Mouse (Mus musculus): Measurements from ENCODE around the gene Pola2. TPM values are rescaled to one million over a fixed set of nuclear protein-coding genes. Genes with fewer than 3 reads are reported as not detected.
A peak's percentile ranks its signal among the peaks of the same experiment; 100 is the strongest.

Gene Pola2
- total RNA-seq, 2 experiments from 2014 or later, result 3.8 to 5.6 TPM

GRCm38 (mm10) chr19:5940656-5941055 lies 23.3 kb downstream of the Pola2 start:
- intact Hi-C loops (cut with DNase I), result no loop called here
- no peak for DNase-seq (ENCODE audit: low spot score in 2 of 2)

- peak in 1 of 2 experiments; percentile 26 for DNase-seq (ENCODE audit: low spot score in 2 of 2)
- intact Hi-C loops (cut with DNase I), result no loop called here
These were observed 23.8 kb downstream of the Pola2 start for GRCm38 (mm10) chr19:5940173-5940572.

DNA sequence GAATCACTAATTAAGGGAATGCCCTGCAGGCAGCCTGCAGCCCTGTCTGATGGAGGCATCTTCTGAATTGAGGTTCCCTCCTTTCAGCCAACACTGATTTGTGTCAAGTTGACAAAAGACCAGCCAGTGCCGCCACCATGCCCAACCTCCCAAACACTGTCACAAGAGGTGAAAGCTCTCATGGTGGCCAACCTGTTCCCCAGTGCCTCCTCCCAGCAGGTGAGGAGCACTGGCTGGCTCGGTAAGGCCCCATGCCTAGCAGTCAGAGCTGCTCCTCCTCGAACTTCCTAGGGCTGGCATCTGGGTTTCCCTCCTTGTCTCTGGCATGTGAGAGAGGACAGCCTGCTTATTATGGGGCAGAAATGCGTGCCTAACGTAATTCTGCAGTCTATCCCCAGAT lies 24.3 kb downstream of the Pola2 start:
- intact Hi-C loops (cut with DNase I), result no loop called here
- DNase-seq (ENCODE audit: low spot score in 2 of 2), result no peak

- intact Hi-C loops (cut with DNase I), result no loop called here
- DNase-seq (ENCODE audit: low spot score in 2 of 2), result no peak
These were observed 25.5 kb downstream of the Pola2 start for GRCm38 (mm10) chr19:5938516-5938915.

- no peak for DNase-seq (ENCODE audit: low spot score in 2 of 2)
- intact Hi-C loops (cut with DNase I), result no loop called here
These were observed 26.1 kb downstream of the Pola2 start for GRCm38 (mm10) chr19:5937836-5938406.

GRCm38 (mm10) chr19:5937095-5937835 lies 26.7 kb downstream of the Pola2 start:
- DNase-seq (ENCODE audit: low spot score in 2 of 2), result no peak
- intact Hi-C loops (cut with DNase I), result no loop called here

DNA sequence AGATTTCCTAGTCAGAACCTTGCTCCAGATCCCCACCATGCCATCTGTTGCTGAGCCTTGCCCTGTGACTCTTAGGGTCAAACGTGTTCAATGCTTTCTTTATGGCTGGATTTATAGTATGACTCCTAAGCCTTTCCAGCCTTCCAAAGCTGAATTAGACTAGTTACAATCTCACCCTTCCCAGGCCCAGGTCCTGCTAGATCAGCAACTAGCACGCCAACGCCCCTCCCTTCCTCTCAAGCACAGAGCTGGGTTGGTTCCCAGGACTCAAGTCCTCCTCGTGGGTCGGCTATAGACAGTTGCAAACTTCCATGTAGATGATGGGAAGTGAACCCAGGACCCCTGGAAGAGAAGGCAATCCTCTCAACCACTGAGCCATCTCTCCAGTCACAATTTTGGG lies 28.3 kb downstream of the Pola2 start:
- intact Hi-C loops (cut with DNase I), result no loop called here
- no peak for DNase-seq (ENCODE audit: low spot score in 2 of 2)

DNA sequence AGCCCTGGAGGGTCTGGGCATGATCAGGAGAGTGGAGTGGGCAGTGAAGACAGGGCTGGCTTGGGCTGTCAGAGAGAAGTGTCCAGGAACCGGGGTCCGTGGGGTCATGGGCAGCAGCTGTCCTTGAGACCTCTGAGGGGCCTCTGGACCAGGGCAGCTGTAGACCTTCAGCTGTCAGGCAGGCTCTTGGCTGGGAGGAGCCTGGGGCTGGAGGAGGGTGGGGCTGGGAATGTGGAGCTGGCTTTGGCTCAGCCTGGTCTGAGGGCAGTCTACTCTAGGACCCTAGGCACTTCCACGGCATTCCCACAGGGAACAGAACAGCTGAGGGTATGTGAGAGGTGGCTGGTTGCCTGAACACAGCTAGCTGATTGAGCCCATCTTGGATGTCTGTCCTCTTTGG lies 28.7 kb downstream of the Pola2 start:
- intact Hi-C loops (cut with DNase I), result no loop called here
- no peak for DNase-seq (ENCODE audit: low spot score in 2 of 2)

GRCm38 (mm10) chr19:5929634-5930596 lies 34.1 kb downstream of the Pola2 start:
- intact Hi-C loops (cut with DNase I), result no loop called here
- DNase-seq (ENCODE audit: low spot score in 2 of 2), result no peak

- DNase-seq (ENCODE audit: low spot score in 2 of 2), result no peak
- intact Hi-C loops (cut with DNase I), result no loop called here
These were observed 35.5 kb downstream of the Pola2 start for GRCm38 (mm10) chr19:5928546-5928945.

DNA sequence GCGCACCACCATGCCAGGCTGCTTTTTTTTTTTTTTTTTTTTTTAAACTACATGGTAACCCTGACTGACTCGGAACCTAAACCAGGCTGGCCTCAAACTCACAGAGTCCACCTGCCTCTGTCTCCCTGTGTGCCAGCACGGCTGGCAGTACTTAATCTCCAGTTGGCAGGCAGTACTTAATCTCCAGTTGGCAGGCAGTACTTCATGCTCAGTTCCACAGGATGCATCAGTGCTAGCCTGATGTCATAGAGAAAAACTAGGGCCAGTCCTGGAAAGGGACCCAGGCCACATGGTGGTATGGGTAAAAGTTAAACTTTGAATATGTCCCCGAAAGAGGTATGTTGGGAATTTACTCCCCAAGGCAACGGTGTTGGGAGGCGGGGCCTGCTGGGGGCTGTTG lies 35.9 kb downstream of the Pola2 start:
- DNase-seq (ENCODE audit: low spot score in 2 of 2), result no peak
- intact Hi-C loops (cut with DNase I), result no loop called here

- DNase-seq (ENCODE audit: low spot score in 2 of 2), result no peak
- intact Hi-C loops (cut with DNase I), result no loop called here
These were observed 36.5 kb downstream of the Pola2 start for GRCm38 (mm10) chr19:5927532-5927931.

DNA sequence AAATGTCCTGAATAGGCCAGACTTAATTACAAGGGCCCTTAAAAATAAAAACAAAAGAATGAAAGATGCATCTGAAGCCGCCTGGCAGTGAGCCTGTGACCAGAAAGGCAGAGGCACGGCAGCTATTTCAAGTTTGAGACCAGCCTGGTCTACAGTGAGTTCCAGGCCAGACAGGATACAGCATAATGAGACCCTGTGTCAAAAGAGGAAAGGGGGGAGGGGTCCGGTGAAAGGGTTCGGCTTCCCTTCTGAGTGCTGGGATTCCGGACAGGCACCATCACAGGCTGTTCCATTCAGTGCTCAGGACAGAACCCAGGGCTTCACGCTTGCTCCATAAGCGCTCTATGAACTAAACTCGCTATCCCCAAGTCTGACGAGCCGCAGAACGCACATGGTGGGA lies 37.0 kb downstream of the Pola2 start:
- intact Hi-C loops (cut with DNase I), result no loop called here
- DNase-seq (ENCODE audit: low spot score in 2 of 2), result no peak

DNA sequence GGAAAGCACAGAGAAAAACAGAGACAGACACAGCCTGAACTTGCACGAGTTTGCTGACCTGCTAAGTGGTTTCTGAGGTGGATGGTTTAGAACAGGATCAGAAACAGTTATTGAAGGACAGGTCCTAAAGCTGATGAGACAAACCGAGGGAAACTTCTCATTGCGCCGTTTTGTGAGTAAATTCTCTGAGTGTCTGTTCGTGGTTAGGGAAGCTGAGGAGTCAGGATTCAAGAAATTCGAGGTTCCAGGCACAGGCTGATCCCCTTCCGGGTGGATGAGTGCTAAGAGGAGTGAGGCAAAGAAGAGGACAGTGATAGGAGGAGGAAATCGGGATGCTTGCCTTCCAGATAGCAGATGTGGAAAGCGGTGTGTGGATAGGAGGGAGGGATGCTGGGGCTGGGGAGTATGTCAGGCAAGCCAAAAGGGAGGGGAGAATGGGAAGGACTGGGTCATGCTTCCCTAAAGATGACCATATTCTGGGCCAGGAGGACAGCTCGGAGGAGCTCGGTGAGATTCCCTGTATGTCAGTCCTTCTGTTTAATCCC lies 38.6 kb downstream of the Pola2 start:
- intact Hi-C loops (cut with DNase I), result loop anchor here (2.0 kb wide), 1 partner anchor 89 kb away; the partner anchor contains the start of gene Capn1
- DNase-seq (ENCODE audit: low spot score in 2 of 2), result no peak

DNA sequence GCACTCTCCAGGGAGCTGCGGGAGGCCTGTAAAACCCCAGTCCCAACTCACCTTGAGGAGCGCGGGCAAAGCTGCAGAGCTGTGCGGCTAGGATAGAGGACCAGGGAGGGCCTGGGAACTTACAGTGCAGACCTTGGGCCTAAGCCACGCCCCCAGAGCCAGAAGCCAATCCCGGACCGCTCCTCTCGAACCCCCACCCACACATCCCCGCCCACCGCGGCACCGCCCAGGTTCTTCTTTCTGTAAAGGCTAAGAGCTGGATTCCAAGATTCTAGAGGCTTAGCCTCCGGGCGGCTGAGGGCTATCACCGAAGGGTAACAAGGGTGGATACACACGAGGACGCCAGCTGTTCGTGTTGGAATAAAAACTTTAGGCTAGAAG lies 39.3 kb downstream of the Pola2 start, which contains the start of gene Cdc42ep2:
Gene Cdc42ep2, minus strand, starts transcription at position 104 of the 381 bp plus-strand sequence.
- intact Hi-C loops (cut with DNase I), result loop anchor here (1.0 to 5.0 kb wide), 3 partner anchors 32 to 118 kb away; partner anchors contain the start of gene Capn1
- DNase-seq (ENCODE audit: low spot score in 2 of 2), result peak; percentile 87 to 95

DNA sequence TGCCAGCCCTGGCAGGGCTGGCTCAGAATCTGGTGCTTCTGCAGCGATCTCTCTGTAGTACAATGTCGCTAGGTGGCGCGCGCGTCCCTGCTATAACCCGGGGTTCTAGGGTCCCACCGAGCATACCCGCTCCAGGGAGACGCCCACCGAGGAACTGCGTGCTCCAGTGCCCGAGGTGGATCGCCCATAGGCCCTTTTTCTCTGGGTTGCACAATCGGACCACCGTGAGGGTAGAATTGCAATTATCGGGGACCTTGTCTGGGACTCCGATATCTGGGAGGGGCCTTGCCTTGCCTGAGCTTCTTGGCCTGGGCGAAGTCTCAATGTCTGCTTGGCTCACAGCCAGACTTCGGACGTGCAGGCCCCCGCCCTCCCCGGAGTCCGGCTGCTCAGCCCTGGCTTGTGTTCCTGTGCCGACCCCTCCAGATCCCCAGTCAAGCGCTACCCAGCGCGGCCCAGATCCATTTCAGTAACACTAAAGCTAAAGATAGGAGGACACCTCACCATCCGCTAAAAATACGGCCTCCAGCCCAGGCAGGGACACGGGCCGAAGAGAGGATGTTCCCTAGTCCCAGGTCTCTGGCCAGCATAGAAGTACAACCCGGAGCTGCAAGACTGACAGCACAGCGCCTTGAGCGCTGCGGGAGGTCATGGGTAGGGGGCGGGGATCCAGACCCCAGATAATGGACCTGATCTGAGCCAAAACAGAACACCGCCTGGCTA lies 39.9 kb downstream of the Pola2 start:
- intact Hi-C loops (cut with DNase I), result loop anchor here (1.0 to 5.0 kb wide), 3 partner anchors 32 to 118 kb away; partner anchors contain the start of gene Capn1
- peak; percentile 88 to 89 for DNase-seq (ENCODE audit: low spot score in 2 of 2)

DNA sequence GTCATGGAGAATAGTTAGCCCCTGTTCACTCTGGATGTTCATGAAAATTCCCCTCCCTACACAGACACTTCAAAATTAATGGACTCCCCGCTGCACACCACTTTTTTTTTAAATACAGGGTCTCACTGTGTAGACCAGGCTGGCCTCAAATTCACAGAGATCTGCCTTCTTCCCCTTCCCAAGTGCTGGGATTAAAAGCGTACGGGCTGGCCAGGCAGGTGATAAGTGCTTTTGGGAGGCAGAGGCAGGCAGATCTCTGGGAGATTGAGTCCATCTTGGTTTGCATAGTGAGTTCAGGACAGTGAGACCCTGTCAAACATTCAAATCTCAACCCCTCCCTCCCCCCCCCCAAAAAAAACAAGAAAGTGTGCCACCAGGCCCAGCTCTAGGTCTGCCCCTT lies 41.0 kb downstream of the Pola2 start:
- intact Hi-C loops (cut with DNase I), result loop anchor here (5.0 kb wide), 1 partner anchor 119 kb away; no protein-coding TSS in a partner anchor
- DNase-seq (ENCODE audit: low spot score in 2 of 2), result no peak

- DNase-seq (ENCODE audit: low spot score in 2 of 2), result no peak
- intact Hi-C loops (cut with DNase I), result loop anchor here (5.0 kb wide), 1 partner anchor 120 kb away; no protein-coding TSS in a partner anchor
These were observed 41.7 kb downstream of the Pola2 start for GRCm38 (mm10) chr19:5922119-5922942.

Data from left cerebral cortex, postnatal 25 days (tissue).